Mouse (Mus musculus) myocyte (in vitro differentiated cells): ENCODE measurements around the gene B230217C12Rik.
A peak's percentile ranks its signal among the peaks of the same experiment; 100 is the strongest.

Source experiments
- E2F4 ChIP-seq: IDR thresholded peaks from one replicate; pipeline ENCODE4 v1.6.1; 2011; ENCODE audit warnings: mild to moderate bottlenecking, control low read depth, moderate library complexity; ENCODE audit not compliant: insufficient read depth
- MAX ChIP-seq: IDR thresholded peaks from one replicate; pipeline ENCODE4 v1.6.1; 2011; ENCODE audit warnings: low read depth, mild to moderate bottlenecking, control low read depth
- MYOD1 ChIP-seq, 3 experiments: IDR thresholded peaks; one replicate each; pipeline ENCODE4 v1.6.1; 2011; ENCODE audit warnings: control low read depth in 2 of 3, low read depth in 2 of 3, mild to moderate bottlenecking in 2 of 3, moderate library complexity in 1 of 3; ENCODE audit not compliant: insufficient read length in 2 of 3, control insufficient read depth in 1 of 3
- MYOG ChIP-seq, 3 experiments: IDR thresholded peaks; one replicate each; pipeline ENCODE4 v1.6.1; 2011; ENCODE audit warnings: control low read depth in 2 of 3, low read depth in 2 of 3, mild to moderate bottlenecking in 2 of 3; ENCODE audit not compliant: insufficient read length in 2 of 3, control insufficient read depth in 1 of 3, insufficient read depth in 1 of 3
- POLR2A ChIP-seq: IDR thresholded peaks from one replicate; pipeline ENCODE4 v1.6.1; 2011; ENCODE audit warnings: low read depth, mild to moderate bottlenecking, control low read depth, moderate library complexity; ENCODE audit not compliant: insufficient read length
- POLR2AphosphoS2 ChIP-seq: IDR thresholded peaks from one replicate; pipeline ENCODE4 v1.6.1; 2011; ENCODE audit warnings: low read depth, control low read depth; ENCODE audit not compliant: insufficient read length
- REST ChIP-seq: IDR thresholded peaks from one replicate; pipeline ENCODE4 v1.6.1; 2011; ENCODE audit warnings: mild to moderate bottlenecking, control low read depth, moderate library complexity; ENCODE audit not compliant: insufficient read depth, insufficient read length
- TCF12 ChIP-seq: IDR thresholded peaks from one replicate; pipeline ENCODE4 v1.6.1; 2011; ENCODE audit warnings: mild to moderate bottlenecking, control low read depth; ENCODE audit not compliant: poor library complexity, insufficient read depth, severe bottlenecking
- TCF3 ChIP-seq: IDR thresholded peaks from one replicate; pipeline ENCODE4 v1.6.1; 2011; ENCODE audit warnings: low read depth, control low read depth; ENCODE audit not compliant: insufficient read length
- USF1 ChIP-seq: IDR thresholded peaks from one replicate; pipeline ENCODE4 v1.6.1; 2011; ENCODE audit warnings: low read depth, mild to moderate bottlenecking, control low read depth, moderate library complexity

DNA sequence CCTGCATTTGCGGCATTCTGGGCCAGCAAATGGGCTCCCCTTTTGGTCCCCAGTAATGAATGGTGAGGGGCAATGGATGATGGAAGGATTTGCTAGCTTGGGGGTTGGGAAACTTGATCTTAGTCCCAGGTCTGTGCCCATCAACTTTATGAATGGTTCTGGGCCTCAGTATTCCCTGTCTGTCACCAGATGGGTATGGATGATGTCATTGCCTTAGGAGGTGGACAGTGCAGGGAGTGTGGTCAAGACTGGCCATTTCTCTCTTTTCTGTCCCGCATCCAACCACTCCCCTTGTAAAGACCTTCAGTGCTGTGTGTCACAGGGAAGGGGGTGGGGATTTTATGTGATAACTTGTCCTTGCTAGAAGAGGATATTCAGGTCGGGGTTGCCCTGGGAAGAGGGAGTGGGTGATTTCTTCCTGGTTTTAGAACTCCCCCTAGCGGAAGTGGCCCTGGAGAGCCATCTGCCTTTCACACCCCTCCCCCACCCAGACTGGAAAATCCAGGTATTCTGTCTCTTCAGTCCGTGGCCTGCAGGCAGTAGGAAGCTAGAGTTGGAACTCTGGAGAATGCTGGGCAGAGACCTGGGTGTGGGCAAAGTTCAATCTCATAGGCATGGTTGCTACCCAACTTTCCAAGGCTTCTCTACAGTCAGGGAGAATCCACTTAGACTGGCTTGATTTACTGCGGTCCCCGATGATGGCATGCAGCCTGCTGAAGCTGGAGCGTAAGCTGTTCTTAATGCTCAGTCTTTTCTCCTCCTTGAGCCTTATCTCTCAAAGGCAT lies 39.0 kb upstream of the B230217C12Rik start:
- TF ChIP-seq TCF12 (no peak), MAX (no peak), USF1 (no peak), POLR2A (peak; percentile 16), MYOD1 (IDR thresholded peaks at IDR 0.05; ENCODE audit: control insufficient read depth in 1 of 3, insufficient read length in 2 of 3, low read depth in 2 of 3) (peak in 1 of 3 experiments; percentile 18), MYOG (IDR thresholded peaks at IDR 0.05; ENCODE audit: control insufficient read depth in 1 of 3, insufficient read depth in 1 of 3, insufficient read length in 2 of 3, low read depth in 2 of 3) (no peak), POLR2AphosphoS2 (no peak), E2F4 (no peak), REST (no peak), TCF3 (no peak)
